Mouse (Mus musculus): ENCODE measurements around the gene Smg6. TPM values are rescaled to one million over a fixed set of nuclear protein-coding genes. Genes with fewer than 3 reads are reported as not detected.
"Not testable (repeated sequence)": the region's sequence is repeated elsewhere in the genome, so short reads cannot be mapped to it uniquely, and the experiment has no call there.

The Smg6 gene
- total RNA-seq, 1 experiment from 2014 or later: 25.4 TPM

- no peak for ATAC-seq (replicated peaks; ENCODE audit: insufficient number of reproducible peaks, low FRiP score, low TSS enrichment, poor library complexity, severe bottlenecking)
Measured at GRCm38 (mm10) chr11:74988162-74988561, 62.5 kb downstream of the Smg6 start.

GRCm38 (mm10) chr11:74989047-74989446, 63.4 kb downstream of the Smg6 start:
- no peak for ATAC-seq (replicated peaks; ENCODE audit: insufficient number of reproducible peaks, low FRiP score, low TSS enrichment, poor library complexity, severe bottlenecking)

- no peak for ATAC-seq (replicated peaks; ENCODE audit: insufficient number of reproducible peaks, low FRiP score, low TSS enrichment, poor library complexity, severe bottlenecking)
Measured at GRCm38 (mm10) chr11:74990501-74990900, 64.9 kb downstream of the Smg6 start.

DNA sequence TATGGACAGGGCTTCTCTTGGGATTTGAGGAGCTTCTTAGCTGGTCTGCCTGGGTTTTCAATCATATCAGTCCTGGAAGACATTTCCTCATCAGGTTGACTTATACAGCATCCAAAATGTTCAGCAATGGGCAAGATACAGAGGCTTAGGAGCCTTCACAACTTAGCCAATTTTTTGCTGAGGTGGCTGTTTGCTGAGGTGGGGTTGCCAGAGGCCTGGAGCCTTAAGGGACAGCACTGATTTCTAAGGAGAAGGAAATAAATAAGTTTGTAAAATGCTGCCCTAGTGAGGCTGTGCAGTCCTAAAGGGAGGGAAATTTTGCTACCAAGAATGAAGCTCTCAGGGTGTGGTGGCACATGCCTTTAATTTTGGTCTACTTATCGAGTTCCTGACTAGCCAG, 65.7 kb downstream of the Smg6 start:
- ATAC-seq (replicated peaks; ENCODE audit: insufficient number of reproducible peaks, low FRiP score, low TSS enrichment, poor library complexity, severe bottlenecking): no peak

DNA sequence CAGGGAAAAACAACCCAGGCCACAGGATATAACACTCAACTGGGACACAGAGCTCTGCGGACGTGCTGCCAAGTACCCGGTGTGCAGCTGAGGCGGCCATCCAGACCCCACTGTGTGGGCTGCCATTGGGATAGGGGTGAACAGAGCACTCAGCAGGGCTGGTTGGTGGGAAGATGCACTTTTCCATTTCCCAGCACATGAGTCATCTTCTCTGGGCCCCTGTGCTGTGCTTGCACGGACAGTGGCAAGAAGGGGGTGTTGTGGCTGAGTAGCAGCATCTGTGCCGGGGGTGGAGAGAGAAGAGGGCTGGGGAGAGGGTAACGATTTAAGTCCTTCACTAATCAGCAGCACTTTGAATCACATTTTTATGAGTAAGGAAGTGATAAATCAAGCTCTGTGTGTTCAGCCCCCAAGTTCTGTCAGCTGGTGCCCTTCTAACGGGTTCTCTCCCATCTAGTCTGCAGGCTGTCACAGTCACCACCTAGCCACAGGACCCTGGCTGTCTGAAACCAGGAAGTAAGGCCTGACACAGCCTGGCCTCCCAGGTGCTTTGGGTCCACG, 66.9 kb downstream of the Smg6 start:
- no peak for ATAC-seq (replicated peaks; ENCODE audit: insufficient number of reproducible peaks, low FRiP score, low TSS enrichment, poor library complexity, severe bottlenecking)

DNA sequence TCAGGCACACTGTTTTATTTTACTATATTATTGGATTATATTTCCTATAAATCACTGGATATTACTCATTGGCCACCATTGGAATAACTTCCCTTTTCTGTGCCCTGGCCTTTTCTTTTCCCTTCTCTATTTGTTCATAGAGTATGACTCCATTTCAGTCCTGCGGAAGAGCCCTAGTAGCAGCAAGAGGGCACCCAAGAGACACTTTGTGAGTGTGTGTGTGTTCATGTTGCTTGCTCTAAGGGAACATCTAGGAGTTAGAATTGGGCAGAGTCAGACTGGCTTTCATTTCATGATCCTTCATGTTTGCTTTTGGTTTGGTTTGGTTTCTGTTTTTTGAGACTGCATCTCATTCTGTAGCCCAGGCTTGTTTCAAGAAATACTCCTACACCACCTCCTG, 68.5 kb downstream of the Smg6 start:
- ATAC-seq (replicated peaks; ENCODE audit: insufficient number of reproducible peaks, low FRiP score, low TSS enrichment, poor library complexity, severe bottlenecking): no peak

DNA sequence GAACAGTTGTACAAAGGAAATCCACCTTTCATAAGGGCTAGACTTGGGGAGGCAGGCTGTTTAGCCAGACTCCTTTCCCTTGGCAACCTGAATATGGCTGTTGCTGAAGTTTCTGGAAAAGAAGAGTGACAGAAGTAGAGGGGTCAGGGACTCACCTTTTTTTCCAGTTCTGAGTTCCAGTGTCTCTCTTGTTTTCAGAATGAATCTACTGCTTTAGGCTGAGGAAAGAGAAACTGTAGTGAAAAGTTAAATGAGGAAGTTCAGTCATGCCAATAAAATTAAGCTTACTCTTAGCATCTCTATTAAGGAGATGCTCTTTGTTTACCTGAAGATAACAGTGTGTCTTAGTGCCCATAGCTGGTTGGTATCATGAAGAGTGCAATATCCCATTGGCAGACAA, 69.2 kb downstream of the Smg6 start:
- no peak for ATAC-seq (replicated peaks; ENCODE audit: insufficient number of reproducible peaks, low FRiP score, low TSS enrichment, poor library complexity, severe bottlenecking)

GRCm38 (mm10) chr11:74996482-74996881, 70.9 kb downstream of the Smg6 start:
- no peak for ATAC-seq (replicated peaks; ENCODE audit: insufficient number of reproducible peaks, low FRiP score, low TSS enrichment, poor library complexity, severe bottlenecking)

DNA sequence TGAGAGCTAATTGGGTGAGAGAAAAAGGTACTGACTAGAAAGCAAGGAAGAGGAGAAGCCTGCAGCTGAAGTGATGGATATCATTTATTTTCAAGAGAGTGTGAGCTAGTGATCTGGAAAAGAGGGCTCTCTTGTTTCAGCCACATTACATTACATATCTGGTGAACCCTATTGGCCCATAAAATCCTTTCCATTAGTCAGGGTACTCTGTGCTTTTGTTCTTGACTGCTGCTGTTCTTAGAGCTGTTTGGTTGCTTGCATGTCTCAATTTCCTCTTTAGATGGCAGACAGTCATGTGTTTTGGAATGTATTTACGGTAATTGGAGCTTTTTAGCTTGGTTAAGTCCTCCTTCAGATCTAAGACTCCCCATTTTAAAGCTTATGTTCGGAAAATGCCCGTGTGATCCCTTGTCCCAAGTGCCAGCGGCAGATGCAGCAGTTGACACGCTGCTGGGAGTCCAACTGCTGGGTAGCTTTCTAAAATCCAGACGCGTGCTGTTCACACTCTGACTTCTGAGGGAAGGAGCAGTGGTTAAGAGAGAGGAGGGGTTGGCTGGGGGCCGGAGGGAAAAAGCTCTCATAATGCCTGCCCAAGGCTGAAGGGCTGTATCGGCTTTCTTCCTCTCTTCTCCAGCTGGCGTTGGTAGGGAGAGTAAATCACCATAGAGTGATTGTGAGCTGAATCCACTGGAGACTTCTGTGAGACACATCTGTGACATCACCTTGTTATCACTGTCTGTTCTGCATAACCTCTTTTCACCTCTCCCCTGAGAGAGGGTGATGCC, 75.4 kb downstream of the Smg6 start:
- no peak for ATAC-seq (replicated peaks; ENCODE audit: insufficient number of reproducible peaks, low FRiP score, low TSS enrichment, poor library complexity, severe bottlenecking)

DNA sequence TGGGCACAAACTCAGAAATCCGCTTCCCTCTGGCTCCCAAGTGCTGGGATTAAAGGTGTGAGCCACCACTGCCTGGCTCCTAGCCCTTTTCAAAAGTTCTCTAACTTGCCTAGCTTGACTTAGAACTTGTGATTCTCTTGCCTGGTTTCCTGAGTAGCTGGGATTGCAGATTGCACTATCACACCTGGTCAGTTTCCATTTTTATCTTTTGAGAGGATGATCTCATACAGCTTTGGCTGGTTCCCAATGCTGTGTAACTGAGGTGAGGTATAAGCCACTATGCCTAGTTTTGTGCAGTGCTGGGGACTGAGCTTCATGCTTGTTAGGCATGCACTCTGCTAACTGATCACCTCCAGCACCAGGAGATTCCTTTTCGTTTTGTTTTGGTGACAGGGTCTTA, 82.6 kb downstream of the Smg6 start:
- no peak for ATAC-seq (replicated peaks; ENCODE audit: insufficient number of reproducible peaks, low FRiP score, low TSS enrichment, poor library complexity, severe bottlenecking)

GRCm38 (mm10) chr11:75009537-75009936, 83.9 kb downstream of the Smg6 start:
- not testable (repeated sequence) for ATAC-seq (replicated peaks; ENCODE audit: insufficient number of reproducible peaks, low FRiP score, low TSS enrichment, poor library complexity, severe bottlenecking)

DNA sequence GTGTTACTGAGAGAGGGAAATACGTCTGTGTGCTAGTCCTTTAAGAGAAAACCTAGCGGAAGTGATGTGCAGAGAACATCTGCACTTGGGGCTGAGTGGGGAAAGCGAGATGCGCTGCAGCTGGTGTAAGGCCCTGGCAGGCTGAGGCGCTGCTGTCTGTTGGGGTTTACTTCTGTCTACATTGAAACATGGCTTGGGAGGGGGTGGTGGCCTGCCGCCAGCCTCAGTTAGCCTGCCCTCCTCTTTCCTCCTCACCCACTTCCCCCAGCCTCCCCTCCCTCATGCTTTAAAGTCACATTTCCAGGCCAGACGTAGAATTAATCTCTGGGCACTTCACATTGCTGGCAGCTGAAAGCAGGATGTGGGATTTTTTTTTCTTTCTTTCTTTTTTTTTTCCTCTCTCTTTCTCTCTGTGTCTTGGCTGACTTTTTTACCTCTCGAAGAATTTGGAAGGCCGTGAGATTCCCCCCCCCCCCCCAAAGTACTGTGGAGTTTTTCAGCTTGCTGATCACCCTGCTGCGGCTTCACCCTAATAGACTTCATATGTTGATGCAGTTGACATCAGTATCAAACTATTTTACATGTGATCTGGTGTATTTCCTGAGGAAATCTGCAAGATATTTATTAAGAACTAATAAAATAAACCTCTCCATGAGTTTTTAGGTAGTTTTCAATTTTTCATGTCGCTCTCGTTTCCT, 87.5 kb downstream of the Smg6 start:
- no peak for ATAC-seq (replicated peaks; ENCODE audit: insufficient number of reproducible peaks, low FRiP score, low TSS enrichment, poor library complexity, severe bottlenecking)

- ATAC-seq (replicated peaks; ENCODE audit: insufficient number of reproducible peaks, low FRiP score, low TSS enrichment, poor library complexity, severe bottlenecking): no peak
Measured at GRCm38 (mm10) chr11:75013764-75014695, 88.4 kb downstream of the Smg6 start.

GRCm38 (mm10) chr11:75014816-75015215, 89.2 kb downstream of the Smg6 start:
- ATAC-seq (replicated peaks; ENCODE audit: insufficient number of reproducible peaks, low FRiP score, low TSS enrichment, poor library complexity, severe bottlenecking): no peak

GRCm38 (mm10) chr11:75015453-75015871, 89.8 kb downstream of the Smg6 start:
- no peak for ATAC-seq (replicated peaks; ENCODE audit: insufficient number of reproducible peaks, low FRiP score, low TSS enrichment, poor library complexity, severe bottlenecking)

GRCm38 (mm10) chr11:75016309-75016860, 90.8 kb downstream of the Smg6 start:
- no peak for ATAC-seq (replicated peaks; ENCODE audit: insufficient number of reproducible peaks, low FRiP score, low TSS enrichment, poor library complexity, severe bottlenecking)

DNA sequence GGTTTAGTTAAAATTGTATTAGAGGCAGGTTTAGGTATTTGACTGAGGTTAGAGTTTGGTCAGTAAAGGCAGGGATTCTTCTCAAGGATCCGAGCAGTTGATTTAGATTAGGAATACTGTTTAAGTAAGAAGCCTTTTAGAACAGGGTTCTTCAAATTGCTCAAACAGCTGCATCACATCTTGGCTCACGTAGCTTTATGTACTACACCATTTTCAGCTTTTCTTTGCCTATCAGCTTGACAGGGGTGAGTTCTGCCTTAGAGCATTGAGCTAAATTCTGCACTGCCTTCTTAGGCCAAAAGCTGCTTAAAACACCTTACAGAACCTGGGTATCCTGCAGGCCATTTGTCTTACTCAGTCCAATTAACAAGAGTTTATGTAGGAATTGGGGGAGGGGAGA, 92.2 kb downstream of the Smg6 start:
- no peak for ATAC-seq (replicated peaks; ENCODE audit: insufficient number of reproducible peaks, low FRiP score, low TSS enrichment, poor library complexity, severe bottlenecking)

DNA sequence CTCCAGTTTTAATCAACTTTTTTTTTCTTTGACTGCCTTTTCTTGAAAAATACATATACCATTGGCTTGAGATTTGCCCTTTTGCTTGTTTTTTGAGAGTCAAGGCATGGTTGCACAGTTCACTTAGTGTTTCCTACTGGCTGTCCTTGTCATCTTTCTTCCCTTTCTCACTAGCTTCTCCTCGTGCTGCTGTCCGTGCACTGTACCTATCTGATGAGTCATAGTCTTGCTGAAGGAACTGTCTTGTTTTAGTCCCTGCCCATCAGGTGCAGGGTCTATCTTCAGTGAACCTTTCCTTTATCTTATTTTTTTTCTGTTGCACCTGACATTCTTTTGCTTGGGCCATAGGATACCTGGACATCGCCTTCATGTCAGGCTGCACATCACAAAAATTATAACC, 101.4 kb downstream of the Smg6 start:
- no peak for ATAC-seq (replicated peaks; ENCODE audit: insufficient number of reproducible peaks, low FRiP score, low TSS enrichment, poor library complexity, severe bottlenecking)

GRCm38 (mm10) chr11:75027616-75028015, 102.0 kb downstream of the Smg6 start:
- ATAC-seq (replicated peaks; ENCODE audit: insufficient number of reproducible peaks, low FRiP score, low TSS enrichment, poor library complexity, severe bottlenecking): no peak

All from monocyte, adult 5-6 weeks (primary cell).